Mouse (Mus musculus): ENCODE data around the gene Vasp. TPM values are rescaled to one million over a fixed set of nuclear protein-coding genes. Genes with fewer than 3 reads are reported as not detected.

The Vasp gene
- total RNA-seq, 1 experiment from 2014 or later: 230 TPM

DNA sequence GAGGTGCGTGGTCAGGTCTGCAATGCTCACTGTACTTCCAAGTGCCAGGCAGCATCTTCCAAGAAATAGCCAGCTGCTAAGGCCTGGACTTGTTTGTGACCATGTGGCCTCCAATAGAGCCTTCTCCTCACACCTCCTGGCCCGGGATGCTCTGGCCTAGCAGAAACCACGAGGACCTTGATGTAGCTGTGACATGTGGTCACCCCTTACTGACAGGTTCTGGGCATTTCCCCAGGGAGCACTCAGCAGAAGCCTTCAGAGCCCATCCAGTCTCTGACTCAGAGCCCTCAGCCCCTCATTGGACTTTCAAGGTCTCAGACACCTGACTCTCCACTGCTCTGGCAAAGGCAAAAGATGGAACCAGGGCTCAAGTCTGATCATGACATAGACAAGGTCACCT is 26.5 kb downstream of the Vasp start:
- ATAC-seq (replicated peaks; ENCODE audit: insufficient number of reproducible peaks, low FRiP score, low TSS enrichment, poor library complexity, severe bottlenecking): no peak

DNA sequence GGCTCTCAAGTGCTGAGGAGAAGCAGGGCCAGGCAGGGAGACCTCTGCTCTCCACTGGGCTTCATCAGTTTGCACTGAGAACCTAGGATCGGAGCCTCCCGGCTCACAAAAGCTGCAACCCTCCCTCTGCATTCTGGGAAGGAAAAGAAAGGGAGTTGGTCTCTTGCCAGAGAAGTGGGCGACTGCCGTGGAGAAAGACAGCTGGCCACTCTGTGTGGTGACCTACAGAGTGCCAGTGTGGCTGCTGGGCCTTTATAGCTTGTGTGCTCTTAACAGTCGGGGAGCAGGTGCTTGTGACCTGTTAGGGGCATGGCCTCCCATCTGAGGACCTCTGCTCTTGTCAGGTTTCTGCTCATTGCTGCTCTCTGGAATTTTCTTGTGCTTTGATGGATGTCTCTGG is 27.8 kb downstream of the Vasp start:
- no peak for ATAC-seq (replicated peaks; ENCODE audit: insufficient number of reproducible peaks, low FRiP score, low TSS enrichment, poor library complexity, severe bottlenecking)

DNA sequence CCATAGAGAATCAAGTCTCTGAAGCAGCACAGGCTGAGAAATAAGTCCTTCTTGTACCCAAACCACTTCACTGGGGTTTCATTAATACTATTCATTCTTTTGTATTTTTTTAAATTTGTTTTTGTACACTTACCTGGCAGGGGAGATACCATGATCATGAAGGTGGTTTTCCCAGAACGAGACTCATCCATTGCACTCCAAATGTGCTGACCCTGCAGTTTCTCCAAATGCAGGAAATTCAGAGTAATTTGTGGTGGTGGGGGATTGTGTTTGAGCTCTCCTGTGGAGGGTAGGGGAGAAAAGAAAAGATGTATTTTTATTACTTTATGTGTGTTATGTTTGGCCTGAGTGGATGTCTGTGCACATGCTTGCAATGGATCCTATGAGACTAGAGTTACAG is 29.6 kb downstream of the Vasp start:
- no peak for ATAC-seq (replicated peaks; ENCODE audit: insufficient number of reproducible peaks, low FRiP score, low TSS enrichment, poor library complexity, severe bottlenecking)

DNA sequence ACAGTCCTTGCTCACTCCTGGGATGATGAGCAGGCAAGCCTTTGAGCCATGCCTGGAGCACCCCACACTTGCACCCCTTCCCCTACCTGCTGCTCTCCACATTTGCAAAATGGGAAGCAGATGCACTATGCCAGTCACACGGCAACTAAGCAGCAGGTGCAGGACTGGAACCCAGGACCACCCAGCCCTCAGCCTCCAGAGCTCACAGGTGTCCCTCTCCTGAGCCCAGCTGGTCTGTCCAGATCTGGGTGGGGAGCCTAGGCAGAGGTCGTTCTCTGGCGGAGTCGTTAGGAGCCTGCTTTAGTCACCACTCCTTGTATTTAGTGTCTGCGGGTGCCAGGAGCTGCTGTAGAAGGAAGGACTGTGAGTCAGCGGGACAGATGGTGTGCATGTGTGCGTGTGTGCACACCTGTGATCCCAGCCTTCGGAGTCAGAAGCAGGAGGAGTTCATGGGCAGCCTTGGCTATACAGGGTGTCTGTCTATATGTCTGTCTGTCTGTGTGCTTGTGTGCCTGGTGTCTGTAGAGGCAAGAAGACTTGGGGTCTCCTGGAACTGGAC is 30.6 kb downstream of the Vasp start:
- ATAC-seq (replicated peaks; ENCODE audit: insufficient number of reproducible peaks, low FRiP score, low TSS enrichment, poor library complexity, severe bottlenecking): no peak

DNA sequence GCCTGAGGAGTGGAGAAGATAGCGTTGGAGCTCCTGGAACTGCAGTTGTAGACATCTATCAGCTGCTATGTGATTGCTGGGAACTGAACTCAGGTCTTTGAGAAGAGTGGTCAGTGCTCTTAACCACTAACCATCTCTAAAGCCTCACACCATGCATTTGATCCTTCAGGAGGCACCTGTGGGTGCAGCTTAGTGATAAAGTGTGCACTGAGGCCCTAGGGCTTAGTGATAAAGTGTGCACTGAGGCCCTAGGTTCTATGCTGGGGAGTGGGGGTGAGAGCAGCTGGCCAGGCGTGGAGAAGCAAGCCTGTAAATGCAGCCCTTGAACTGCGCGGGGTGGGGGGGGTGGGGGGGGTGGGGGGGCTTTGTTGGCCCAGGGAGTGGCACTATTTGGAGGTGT is 31.6 kb downstream of the Vasp start:
- no peak for ATAC-seq (replicated peaks; ENCODE audit: insufficient number of reproducible peaks, low FRiP score, low TSS enrichment, poor library complexity, severe bottlenecking)

DNA sequence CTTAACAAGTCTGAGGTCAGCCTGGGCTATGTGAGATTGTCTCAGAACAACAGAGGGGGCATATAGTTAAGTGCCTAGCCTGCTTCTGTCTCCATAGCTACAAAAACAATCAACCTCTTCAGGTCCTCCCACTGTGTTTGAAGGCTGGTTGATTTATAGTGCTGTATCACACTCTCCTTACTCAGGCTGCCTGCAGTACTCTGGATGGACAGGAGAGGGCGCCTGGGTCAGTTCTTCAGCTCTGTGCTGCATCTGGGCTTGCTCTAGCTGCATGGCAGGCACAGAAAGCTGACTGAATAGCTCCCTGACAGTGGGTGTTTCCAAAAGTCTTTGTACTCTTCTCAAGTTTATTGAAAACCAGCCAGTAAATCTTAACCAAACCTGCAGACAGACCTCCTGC is 32.2 kb downstream of the Vasp start:
- ATAC-seq (replicated peaks; ENCODE audit: insufficient number of reproducible peaks, low FRiP score, low TSS enrichment, poor library complexity, severe bottlenecking): peak; percentile 91

DNA sequence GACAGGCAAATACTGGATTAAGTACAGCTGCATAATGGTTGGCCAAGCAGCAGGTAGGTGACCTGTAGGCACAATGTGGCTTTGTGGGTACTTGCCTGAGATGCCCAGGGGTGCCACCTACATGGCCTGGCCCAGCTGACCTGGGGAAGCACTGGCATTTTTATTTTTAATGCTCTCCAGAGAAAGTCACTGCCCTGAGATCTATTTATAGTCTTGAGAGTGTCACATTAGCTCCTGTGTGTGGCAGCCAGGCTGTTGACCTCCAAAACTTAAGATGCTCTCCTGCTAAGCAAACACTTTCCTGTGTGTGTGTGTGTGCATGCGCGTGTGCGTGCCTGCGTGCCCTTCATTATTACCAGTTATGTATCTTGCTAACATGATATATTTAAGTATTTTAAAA is 33.3 kb downstream of the Vasp start:
- ATAC-seq (replicated peaks; ENCODE audit: insufficient number of reproducible peaks, low FRiP score, low TSS enrichment, poor library complexity, severe bottlenecking): no peak

DNA sequence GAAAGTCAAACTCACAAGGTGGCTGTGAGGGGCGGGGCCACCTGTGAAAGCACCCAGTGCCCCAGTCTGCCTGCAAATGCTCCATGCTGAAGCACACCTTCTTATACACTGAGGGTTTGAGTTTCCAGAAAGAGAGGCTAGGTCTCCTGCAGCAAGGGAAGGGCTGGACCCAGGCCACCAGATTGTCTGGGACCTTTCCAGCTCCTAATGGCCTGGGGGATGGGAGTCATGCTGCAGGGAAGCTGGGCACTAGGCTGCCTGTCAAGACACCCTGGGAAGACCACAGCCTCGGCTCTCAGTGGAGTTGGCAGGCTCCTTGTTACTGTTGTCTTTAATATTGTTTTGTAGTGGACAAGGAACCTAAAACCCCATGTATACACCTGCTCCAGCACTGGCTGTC is 35.2 kb downstream of the Vasp start:
- ATAC-seq (replicated peaks; ENCODE audit: insufficient number of reproducible peaks, low FRiP score, low TSS enrichment, poor library complexity, severe bottlenecking): no peak

DNA sequence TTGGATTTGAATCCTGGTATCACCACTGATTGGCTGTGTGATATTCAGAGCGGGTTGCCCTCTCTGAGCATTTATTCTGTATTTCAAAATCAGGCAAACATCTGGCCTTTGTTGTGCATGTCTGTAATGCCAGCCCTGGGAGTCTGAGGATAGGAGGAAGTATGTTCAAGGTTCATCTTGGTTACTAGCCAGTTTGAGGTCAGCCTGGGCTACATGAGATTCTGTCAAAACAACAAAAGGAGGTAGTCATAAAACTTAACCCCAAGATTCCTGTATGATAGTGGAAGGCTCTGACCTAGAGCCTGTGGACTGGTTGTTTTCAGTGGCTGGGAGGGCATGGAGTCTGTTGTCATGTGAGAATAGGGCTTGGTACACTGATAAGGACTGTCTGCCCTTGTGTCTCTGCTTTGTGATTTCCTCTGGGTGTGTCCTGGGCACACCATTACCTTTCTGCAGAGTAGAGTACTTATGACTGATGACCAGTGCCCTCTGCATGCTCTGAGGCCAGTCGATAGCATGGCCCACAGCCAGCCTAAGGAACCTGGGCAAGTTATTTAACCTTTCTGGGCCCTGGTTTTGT is 36.4 kb downstream of the Vasp start:
- ATAC-seq (replicated peaks; ENCODE audit: insufficient number of reproducible peaks, low FRiP score, low TSS enrichment, poor library complexity, severe bottlenecking): 0 out of 2 replicates have a peak, but pooled peaks have one; percentile 11

DNA sequence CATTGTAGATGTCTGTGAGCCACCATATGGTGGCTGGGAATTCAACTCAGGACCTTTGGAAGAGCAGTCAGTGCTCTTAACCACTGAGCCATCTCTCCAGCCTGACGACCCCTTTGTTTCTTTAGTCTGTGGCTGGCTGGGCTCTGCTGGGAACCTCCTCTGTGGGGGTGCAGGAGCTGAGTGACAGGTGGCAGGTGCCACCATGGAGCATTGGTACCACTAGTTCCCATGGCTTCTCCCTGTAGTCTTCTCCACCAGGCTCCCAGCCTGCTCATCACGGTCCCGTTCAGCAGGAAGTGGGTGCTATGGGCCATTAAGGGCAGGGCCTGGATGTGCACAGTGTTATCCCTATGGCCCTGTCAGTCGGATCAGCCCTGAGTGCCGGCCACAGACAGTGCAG is 37.0 kb downstream of the Vasp start:
- ATAC-seq (replicated peaks; ENCODE audit: insufficient number of reproducible peaks, low FRiP score, low TSS enrichment, poor library complexity, severe bottlenecking): no peak

DNA sequence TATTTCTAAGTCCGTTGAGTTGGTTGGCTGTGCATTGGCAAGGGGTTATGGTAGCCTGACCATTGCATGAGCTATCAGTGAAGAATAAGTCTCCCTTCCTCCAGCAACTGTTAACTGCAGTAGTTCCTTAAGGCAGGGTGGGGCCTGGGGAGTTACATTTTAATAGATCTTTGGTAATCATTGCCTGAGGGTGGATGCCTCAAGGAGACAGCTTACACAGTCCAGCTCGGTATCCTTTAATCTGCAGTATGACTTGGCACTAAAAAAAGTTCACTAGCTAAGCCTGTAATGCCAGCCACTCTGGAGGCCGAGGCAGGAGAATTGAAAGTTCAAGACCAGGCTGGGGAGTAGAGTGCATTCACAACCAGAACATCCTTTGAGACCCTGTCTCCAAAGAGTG is 39.8 kb downstream of the Vasp start:
- no peak for ATAC-seq (replicated peaks; ENCODE audit: insufficient number of reproducible peaks, low FRiP score, low TSS enrichment, poor library complexity, severe bottlenecking)

DNA sequence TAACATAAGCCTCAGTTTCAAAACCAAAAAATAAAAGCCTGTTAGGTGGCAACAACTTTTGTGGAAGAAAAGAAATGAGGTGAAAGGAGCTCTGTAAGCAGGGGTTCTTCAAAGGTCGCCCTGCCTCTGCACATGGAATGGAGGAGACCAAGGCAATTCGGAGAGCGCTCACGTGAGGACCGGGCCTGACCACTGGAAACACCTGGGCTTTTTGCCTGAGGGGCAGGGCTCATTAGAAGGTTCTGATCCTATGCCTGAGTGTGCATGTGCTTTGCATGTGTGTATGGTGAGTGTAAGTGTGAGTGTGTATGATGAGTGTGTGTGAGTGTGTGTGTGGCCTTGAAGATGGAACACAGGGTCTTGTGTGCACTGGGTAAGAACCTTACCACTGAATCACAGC is 40.7 kb downstream of the Vasp start:
- no peak for ATAC-seq (replicated peaks; ENCODE audit: insufficient number of reproducible peaks, low FRiP score, low TSS enrichment, poor library complexity, severe bottlenecking)

DNA sequence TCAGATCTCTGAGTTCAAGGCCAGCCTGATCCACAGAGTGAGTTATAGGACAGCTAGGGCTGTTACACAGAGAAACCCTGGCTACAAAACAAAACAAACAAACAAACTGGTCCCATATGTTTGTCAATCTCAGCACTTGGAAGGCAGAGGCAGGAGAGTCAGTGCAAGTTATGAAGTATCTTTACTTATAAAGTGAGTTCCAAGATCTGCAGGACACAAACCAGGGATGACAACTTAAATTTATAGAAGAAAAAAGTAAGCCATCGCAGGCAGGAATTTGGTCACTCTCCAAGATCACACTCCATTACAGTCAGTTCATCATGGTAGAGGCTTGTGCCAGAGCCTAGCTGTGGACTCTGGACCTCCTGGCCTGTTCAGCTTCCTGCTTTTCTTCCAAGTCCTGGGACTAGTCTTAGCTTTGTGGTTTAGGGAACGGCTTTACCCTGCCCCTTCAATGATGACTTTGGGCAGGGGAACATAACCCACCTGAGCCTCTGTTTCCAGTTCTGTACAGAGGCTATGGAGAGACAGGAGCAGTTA is 41.5 kb downstream of the Vasp start:
- ATAC-seq (replicated peaks; ENCODE audit: insufficient number of reproducible peaks, low FRiP score, low TSS enrichment, poor library complexity, severe bottlenecking): no peak

DNA sequence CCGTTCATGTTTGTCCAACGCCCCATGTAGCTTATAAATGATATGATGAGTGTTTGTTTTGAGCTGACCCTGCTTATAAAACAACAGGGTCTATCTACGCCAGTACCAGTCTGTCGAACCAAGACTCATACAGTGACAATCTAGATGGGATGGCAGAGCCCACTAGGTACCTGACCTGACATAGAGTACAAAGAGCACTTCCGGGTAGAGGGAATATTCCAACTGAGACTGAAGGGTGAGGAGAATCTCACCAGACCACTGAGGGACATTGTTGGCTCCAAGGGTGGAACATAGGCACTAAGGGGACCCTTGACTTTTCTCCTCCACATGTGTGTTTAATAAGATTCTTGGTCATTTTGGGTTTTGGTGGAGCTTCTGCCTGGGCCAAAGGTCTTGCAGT is 42.2 kb downstream of the Vasp start:
- no peak for ATAC-seq (replicated peaks; ENCODE audit: insufficient number of reproducible peaks, low FRiP score, low TSS enrichment, poor library complexity, severe bottlenecking)

DNA sequence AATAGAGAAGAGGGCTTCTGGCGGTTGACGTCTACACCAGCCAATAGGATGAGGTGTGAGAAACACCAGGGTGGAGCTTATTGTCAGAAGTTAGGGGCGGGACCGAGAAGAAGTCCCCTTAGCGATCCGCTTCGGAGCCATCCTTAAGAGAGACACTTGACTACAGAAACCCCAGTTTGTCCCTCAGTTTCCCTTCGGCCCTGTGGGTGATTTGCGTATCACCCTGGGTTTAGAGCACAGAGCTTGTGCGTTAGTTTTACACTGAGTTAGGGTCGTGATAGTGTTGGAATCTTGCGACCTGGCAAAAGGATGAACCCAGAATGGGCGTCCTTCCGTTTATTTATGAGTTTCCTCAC is 42.8 kb downstream of the Vasp start:
- no peak for ATAC-seq (replicated peaks; ENCODE audit: insufficient number of reproducible peaks, low FRiP score, low TSS enrichment, poor library complexity, severe bottlenecking)

DNA sequence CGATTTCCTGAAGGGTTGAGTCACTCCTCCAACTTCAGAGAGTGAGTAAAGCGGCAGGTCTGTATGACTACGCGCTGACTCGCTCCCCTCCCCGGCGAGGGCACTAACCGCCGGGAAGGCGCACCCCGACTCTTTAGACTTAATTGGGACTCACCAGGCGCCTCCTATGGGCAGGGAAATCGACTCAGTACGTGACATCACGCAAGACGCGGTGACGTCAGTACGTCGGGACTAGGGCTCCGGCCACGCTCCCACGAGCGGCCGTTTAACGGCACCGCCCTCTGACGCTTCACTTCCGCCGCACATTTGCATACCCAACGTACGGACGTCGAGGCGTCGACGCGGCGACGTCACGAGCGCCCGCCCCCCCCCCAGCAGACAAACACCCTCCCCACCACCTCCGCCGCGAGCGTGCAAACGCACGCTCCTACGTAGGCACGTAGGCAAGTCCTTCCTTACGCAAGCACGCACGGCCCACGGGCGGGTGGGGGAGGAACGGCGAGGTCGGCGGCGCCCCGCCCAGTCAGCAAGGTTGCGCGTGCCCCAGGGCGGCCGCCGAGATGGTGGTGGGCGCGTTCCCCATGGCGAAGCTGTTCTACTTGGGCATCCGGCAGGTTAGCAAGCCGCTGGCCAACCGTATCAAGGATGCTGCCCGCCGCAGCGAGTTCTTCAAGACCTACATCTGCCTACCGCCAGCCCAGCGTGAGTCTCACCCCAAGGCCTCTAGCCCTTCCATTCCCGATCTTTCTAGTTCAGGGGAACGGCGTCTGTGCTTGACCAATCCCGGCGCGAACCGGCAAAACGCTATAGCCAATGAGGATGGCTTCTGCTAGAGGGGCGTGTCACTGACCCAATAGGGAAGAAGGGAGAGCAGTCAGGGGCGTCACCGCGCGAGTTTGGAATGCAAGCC is 43.5 kb downstream of the Vasp start, which contains the start of gene Opa3:
TSS of gene Opa3 (plus strand) at position 452 of the 910 bp plus-strand sequence.
- peak; percentile 83 for ATAC-seq (replicated peaks; ENCODE audit: insufficient number of reproducible peaks, low FRiP score, low TSS enrichment, poor library complexity, severe bottlenecking)

DNA sequence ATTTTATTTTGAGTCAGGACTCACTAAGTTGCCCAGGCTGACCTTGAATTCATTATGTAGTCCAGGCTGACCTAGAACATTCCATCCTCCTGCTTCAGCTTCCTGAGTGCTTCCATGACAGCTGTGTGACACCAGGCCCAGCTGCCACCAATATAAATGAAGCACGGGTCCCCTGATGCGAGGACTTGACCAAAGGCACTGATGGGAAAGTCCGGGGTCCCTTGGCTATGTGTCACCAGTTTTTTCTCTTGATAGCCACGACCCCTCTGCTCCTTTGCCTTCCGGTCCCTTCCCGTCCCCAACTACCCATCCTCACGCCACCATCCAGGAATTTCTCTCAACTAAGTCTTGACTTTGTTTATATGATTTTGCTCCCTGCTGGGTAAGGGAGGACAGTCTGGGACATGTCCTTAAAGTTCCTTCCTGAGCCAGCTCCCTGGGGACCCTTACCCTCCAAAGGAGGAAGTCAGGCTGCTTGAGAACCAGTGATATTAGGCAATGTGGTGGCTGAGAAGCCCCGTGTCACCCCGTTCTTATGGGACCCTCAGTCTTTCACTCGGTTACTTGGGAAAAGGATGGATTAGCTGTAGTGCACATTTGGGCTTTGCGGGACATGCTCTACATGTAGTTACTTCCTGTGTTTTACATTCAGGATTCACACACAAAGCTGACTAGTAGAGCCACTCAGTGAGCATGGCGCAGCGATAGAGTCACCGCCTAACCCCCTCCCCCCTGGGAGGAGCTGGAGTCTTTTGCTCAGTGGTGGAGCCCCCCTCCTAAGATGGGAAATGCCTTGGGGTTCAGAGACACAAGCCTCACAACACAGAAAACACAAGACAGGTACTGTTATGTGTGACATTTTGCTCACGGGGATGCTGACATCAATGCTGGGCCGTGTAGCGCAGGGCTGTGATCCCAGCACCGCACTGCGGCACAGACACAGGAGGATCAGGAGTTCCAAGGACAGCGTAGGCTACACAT is 44.5 kb downstream of the Vasp start:
- ATAC-seq (replicated peaks; ENCODE audit: insufficient number of reproducible peaks, low FRiP score, low TSS enrichment, poor library complexity, severe bottlenecking): peak; percentile 6

DNA sequence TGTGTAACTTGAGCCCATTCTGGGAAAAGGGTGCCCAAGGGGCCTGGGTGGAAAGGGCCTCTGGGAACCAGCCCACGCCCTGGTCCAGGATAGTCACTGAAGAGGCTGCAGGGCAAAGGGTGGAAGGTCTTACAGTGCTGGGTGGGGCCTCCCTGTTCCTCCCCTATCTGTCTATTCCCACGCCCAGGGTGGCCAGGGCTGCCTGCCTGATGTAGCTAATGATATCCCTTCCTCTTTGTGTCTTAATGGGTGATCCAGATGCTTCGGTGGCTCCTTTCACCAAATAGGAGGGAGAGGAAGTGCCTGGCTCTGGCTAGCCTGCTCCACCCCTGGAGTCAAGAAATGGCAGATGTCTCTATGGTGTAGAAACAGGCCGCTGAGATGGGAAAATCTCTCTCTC is 46.7 kb downstream of the Vasp start:
- ATAC-seq (replicated peaks; ENCODE audit: insufficient number of reproducible peaks, low FRiP score, low TSS enrichment, poor library complexity, severe bottlenecking): no peak

DNA sequence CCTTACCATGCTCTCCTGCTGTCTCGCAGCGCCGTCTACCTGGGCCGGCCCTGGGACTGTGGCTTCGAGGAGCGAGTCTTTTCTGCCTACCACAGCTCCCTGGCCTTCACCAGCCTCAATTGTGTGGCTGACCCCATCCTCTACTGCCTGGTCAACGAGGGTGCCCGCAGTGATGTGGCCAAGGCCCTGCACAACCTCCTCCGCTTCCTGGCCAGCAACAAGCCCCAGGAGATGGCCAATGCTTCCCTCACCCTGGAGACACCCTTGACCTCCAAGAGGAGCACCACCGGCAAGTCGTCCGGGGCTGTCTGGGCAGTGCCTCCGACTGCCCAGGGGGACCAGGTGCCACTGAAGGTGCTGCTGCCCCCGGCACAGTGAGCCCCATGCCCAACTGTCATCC is 48.7 kb downstream of the Vasp start:
- no peak for ATAC-seq (replicated peaks; ENCODE audit: insufficient number of reproducible peaks, low FRiP score, low TSS enrichment, poor library complexity, severe bottlenecking)

All from monocyte, adult 5-6 weeks (primary cell).